Mouse (Mus musculus): Measurements from ENCODE around the gene Chaf1a. TPM values are rescaled to one million over a fixed set of nuclear protein-coding genes. Genes with fewer than 3 reads are reported as not detected.

Gene Chaf1a
- 70.3 and 71.8 TPM in 2 replicates for polyA plus RNA-seq (2012; rRNA removed)

DNA sequence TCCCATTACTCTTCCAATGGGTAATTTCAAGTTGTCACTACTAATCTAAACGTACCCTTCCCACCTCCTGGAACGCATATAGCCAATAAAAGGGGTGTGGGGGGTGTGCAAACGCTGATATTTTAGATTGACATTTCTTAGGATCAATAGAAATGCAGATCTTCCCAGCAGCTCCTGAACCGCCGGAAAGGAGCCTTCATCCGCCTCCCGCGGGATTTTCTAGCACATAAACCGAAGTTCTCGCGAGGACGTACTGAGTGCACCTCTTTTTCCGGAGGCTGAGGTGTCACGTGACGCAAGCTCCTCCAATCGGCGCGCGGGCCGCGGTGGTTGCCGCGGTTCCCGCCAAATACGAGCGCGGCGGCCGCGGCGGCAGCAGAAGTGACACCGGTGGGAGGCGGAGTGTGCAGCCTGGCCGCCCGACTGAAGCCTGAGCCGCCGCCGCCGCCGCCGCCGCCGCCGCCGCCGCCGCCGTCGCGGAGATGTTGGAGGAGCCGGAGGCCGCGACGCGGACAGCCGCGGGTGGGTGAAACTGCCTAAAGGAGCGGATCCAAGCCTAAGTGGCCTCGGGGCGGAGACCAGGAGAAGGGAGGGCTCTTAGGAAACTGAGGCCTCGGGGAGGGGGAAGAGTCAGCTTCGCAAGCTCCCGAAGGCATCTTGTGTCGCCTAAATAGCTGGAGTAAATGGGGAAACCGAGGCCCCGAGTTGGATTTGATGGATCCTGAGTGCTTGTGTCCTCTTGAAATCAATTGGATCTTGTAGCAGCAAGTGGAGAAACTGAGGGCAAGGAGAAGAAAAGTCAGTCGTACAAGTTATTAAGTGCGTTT is at the start of gene Chaf1a:
Gene Chaf1a (plus strand): TSS at position 410 of the 827 bp plus-strand sequence.
- peak within 1 kb of the TSS; percentile 97 for H3K4me3 ChIP-seq (ENCODE audit: control insufficient read depth, low read depth, low read length)
- H3K4me1 ChIP-seq (ENCODE audit: control insufficient read depth, insufficient read depth, low read length) = peaks cover 9% of the 10 kb centered on the region
- H3K27me3 ChIP-seq (ENCODE audit: control insufficient read depth, insufficient read depth, low read length) = no peaks in the 10 kb centered on the region
- H3K27ac ChIP-seq (ENCODE audit: control insufficient read depth, insufficient read depth, low read depth, low read length) = peak within 1 kb of the TSS; percentile 82
- H3K36me3 ChIP-seq (ENCODE audit: control insufficient read depth, insufficient read depth, low read length) = no peaks in the 10 kb centered on the region; the same call in 1 of the 2 replicates
- TF ChIP-seq POLR2A (IDR thresholded peaks at IDR 0.05; ENCODE audit: control insufficient read depth, low read depth, low read length) (peak; percentile 81), CTCF (IDR thresholded peaks at IDR 0.05; ENCODE audit: control insufficient read depth, insufficient read depth, insufficient replicate concordance, low read depth, low read length) (no peak)

DNA sequence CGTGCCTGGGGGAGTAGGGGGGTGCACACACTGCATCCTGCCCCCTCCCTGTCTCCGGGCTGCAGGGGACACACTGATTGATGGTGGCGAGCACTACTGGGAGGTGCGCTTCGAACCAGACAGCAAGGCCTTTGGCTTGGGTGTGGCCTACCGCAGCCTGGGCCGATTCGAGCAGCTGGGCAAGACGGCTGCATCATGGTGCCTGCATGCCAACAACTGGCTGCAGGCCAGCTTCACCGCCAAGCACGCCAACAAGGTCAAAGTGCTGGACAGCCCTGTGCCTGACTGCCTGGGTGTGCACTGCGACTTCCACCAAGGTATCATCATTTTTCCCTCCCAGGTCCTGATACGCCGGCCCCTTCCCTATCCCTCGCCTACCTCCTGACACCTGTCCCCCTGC is 44.2 kb upstream of the Chaf1a start:
- TF ChIP-seq POLR2A (IDR thresholded peaks at IDR 0.05; ENCODE audit: control insufficient read depth, low read depth, low read length) = no peak
- no peak for TF ChIP-seq CTCF (IDR thresholded peaks at IDR 0.05; ENCODE audit: control insufficient read depth, insufficient read depth, insufficient replicate concordance, low read depth, low read length)
- H3K36me3 ChIP-seq (ENCODE audit: control insufficient read depth, insufficient read depth, low read length) = no peaks in the 10 kb centered on the region
- peaks cover 2% of the 10 kb centered on the region; the same call in 1 of the 2 replicates for H3K27me3 ChIP-seq (ENCODE audit: control insufficient read depth, insufficient read depth, low read length)
- H3K4me3 ChIP-seq (ENCODE audit: control insufficient read depth, low read depth, low read length) = no peak overlapping the region
- H3K27ac ChIP-seq (ENCODE audit: control insufficient read depth, insufficient read depth, low read depth, low read length) = no peak overlapping the region
- H3K4me1 ChIP-seq (ENCODE audit: control insufficient read depth, insufficient read depth, low read length) = peaks cover 10% of the 10 kb centered on the region

DNA sequence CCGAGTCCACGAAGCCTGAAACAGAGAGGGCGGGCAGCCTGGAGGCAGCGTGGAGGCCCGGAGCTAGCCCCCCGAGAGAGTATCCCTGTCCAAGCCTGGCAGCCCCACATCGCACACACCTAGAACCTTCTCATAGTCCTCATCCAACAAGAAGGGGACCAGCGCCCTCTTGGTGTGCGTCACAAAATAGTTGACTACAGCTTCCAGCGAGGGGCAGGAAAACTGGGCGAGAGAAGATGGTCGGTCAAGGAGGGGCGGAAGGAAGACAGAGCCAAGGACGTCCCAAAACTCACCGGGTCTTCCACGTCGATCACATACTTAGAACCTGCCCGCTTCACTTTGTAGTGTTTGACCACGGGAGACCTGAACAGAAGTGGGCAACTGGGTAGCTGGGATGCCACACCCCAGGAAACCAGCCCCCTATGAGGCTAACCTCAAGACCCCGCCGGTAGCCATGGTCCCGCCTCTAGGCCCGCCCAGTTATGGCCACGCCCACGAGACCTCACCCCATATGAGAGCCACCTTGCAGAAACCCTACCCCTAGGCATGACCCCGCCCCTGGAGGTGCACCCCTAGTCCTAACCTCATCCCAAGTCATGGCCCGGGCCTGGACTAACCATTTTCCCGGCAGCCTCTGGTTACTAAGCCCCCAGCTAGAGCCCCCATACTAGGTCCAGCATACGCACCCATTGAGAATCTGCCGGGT is 40.3 kb upstream of the Chaf1a start:
- Histone ChIP-seq H3K36me3 (ENCODE audit: control insufficient read depth, insufficient read depth, low read length) (no peaks in the 10 kb centered on the region), H3K4me3 (ENCODE audit: control insufficient read depth, low read depth, low read length) (peak overlapping the region; percentile 74), H3K27ac (ENCODE audit: control insufficient read depth, insufficient read depth, low read depth, low read length) (no peak overlapping the region), H3K4me1 (ENCODE audit: control insufficient read depth, insufficient read depth, low read length) (peaks cover 10% of the 10 kb centered on the region), H3K27me3 (ENCODE audit: control insufficient read depth, insufficient read depth, low read length) (peaks cover 2% of the 10 kb centered on the region; the same call in 1 of the 2 replicates)
- no peak for TF ChIP-seq CTCF (IDR thresholded peaks at IDR 0.05; ENCODE audit: control insufficient read depth, insufficient read depth, insufficient replicate concordance, low read depth, low read length)
- 0 out of 2 replicates have a peak, but pooled peaks have one; percentile 21 for TF ChIP-seq POLR2A (IDR thresholded peaks at IDR 0.05; ENCODE audit: control insufficient read depth, low read depth, low read length)

DNA sequence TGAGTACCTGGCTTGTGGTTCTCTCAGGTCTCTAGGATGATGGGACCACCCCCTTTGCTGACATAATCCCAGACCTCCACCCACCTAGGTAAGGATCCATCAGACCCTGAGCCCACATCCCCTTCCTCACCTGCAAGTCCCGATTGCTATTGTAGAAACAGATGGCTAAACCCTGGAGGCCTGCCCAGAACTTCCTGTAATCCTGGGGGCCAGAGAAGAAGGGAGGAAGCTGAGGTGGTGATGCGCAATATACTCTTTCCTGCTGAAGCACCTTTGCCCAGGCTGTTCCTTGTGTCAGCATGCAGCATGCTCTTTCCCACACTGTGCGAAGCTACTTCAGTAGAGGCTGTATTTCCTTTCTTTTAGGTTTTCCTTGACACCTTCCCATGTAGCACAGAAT is 37.2 kb upstream of the Chaf1a start:
- peaks cover 23% of the 10 kb centered on the region for H3K4me1 ChIP-seq (ENCODE audit: control insufficient read depth, insufficient read depth, low read length)
- H3K4me3 ChIP-seq (ENCODE audit: control insufficient read depth, low read depth, low read length) = no peak overlapping the region
- TF ChIP-seq POLR2A (IDR thresholded peaks at IDR 0.05; ENCODE audit: control insufficient read depth, low read depth, low read length) (no peak), CTCF (IDR thresholded peaks at IDR 0.05; ENCODE audit: control insufficient read depth, insufficient read depth, insufficient replicate concordance, low read depth, low read length) (no peak)
- H3K27ac ChIP-seq (ENCODE audit: control insufficient read depth, insufficient read depth, low read depth, low read length) = no peak overlapping the region
- H3K36me3 ChIP-seq (ENCODE audit: control insufficient read depth, insufficient read depth, low read length) = no peaks in the 10 kb centered on the region
- peaks cover 2% of the 10 kb centered on the region; the same call in 1 of the 2 replicates for H3K27me3 ChIP-seq (ENCODE audit: control insufficient read depth, insufficient read depth, low read length)

DNA sequence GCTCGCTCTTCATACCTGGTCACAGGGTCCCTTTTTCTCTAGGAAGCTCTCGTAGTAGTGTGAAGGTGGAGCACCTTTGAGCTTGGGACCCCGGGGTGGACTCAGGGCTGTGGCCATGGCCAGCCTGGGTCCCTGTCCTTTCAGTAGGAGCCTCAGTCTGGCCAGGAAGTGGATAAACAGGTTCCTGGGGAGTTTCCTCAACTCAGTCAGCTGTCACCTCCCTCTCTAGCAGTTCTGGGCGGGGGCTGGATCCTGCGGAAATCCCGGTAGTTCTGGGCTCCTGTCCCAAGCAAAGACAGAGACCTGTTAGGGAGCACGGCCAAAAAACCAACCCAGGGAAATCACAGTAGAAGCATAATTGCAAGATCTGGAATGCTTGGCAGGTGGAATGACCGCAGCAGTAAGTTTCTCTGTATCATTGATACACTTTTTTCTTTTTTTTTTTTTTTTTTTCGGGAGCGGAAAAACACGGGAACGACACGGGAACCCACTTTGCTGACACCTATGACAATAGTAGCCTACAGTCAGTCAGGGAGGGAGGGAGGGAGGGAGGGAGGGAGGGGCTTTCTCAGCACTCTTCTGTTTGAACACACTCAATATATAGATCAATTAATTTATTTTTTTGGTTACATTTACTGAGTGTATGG is 34.7 kb upstream of the Chaf1a start, which contains the start of the genes Stap2 and Mpnd:
Gene Stap2 (minus strand): TSS at position 170 of the 647 bp plus-strand sequence.
Gene Mpnd (plus strand): TSS at position 297 of the 647 bp plus-strand sequence.
- H3K4me3 ChIP-seq (ENCODE audit: control insufficient read depth, low read depth, low read length) = no peak within 1 kb of the TSS
- TF ChIP-seq POLR2A (IDR thresholded peaks at IDR 0.05; ENCODE audit: control insufficient read depth, low read depth, low read length) = no peak
- TF ChIP-seq CTCF (IDR thresholded peaks at IDR 0.05; ENCODE audit: control insufficient read depth, insufficient read depth, insufficient replicate concordance, low read depth, low read length) = no peak
- peaks cover 34% of the 10 kb centered on the region for H3K4me1 ChIP-seq (ENCODE audit: control insufficient read depth, insufficient read depth, low read length)
- H3K36me3 ChIP-seq (ENCODE audit: control insufficient read depth, insufficient read depth, low read length) = no peaks in the 10 kb centered on the region
- H3K27ac ChIP-seq (ENCODE audit: control insufficient read depth, insufficient read depth, low read depth, low read length) = no peak within 1 kb of the TSS
- H3K27me3 ChIP-seq (ENCODE audit: control insufficient read depth, insufficient read depth, low read length) = no peaks in the 10 kb centered on the region

DNA sequence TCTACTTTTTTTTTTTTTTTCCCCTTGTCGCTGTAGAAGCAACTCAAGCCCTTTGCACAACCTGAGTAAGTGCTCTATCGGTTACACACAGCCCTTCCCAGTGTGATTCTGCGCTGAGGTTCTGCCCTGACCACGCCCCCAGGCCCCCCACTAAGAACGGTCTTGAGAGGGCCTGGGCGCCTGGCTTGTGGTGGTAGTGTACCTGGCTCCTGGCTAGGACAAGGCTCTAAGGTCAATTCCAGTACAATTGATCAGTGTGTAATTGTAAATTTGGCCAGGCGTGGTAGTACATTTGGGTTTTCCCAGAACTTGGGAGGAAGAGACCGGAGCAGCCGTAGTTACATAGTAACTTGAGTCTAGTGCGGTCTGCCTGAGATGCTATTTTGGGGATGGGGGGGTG is 33.3 kb upstream of the Chaf1a start:
- Histone ChIP-seq H3K27me3 (ENCODE audit: control insufficient read depth, insufficient read depth, low read length) (no peaks in the 10 kb centered on the region), H3K27ac (ENCODE audit: control insufficient read depth, insufficient read depth, low read depth, low read length) (0 out of 2 replicates have a peak overlapping the region, but pooled peaks have one; percentile 10), H3K4me1 (ENCODE audit: control insufficient read depth, insufficient read depth, low read length) (peaks cover 36% of the 10 kb centered on the region), H3K4me3 (ENCODE audit: control insufficient read depth, low read depth, low read length) (no peak overlapping the region), H3K36me3 (ENCODE audit: control insufficient read depth, insufficient read depth, low read length) (no peaks in the 10 kb centered on the region)
- TF ChIP-seq CTCF (IDR thresholded peaks at IDR 0.05; ENCODE audit: control insufficient read depth, insufficient read depth, insufficient replicate concordance, low read depth, low read length) (no peak), POLR2A (IDR thresholded peaks at IDR 0.05; ENCODE audit: control insufficient read depth, low read depth, low read length) (no peak)

All from testis, adult 2 months (tissue).